Mouse (Mus musculus) cerebellum, adult 9-11 months (tissue): ENCODE measurements around the gene Wnt2b.

Source experiments
- DNase-seq: peaks from one replicate; pipeline ENCODE4 v3.0.0; 2022

Gene Wnt2b

GRCm38 (mm10) chr3:104961066-104962059 is at the start of gene Wnt2b:
TSS of gene Wnt2b (minus strand) at chr3:104961921.
- no peak for DNase-seq

- no peak for DNase-seq
These were observed 49.1 kb upstream of the Wnt2b start for GRCm38 (mm10) chr3:105010681-105011339.

DNA sequence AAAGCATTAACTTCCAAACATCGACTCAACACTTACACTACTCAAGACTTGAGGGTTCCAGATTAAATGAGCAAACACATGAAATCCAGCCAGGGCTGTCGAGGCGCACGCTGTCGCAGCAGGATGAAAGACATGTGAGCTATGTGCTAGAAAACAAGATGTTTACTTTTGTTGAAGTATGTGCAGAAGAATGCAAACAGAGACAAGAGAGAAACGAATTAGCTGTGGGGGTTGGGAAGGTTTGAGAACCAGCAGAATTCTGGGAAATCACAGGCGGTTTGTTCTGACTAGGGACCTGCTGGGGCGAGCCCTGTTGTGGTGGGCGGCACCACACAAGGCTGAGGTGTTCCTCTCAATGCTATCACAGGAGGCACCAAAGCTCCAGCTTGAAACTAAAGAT is 46.3 kb upstream of the Wnt2b start:
- DNase-seq: no peak

GRCm38 (mm10) chr3:105006101-105006500 is 44.4 kb upstream of the Wnt2b start:
- no peak for DNase-seq

- DNase-seq: no peak
These were observed 43.9 kb upstream of the Wnt2b start for GRCm38 (mm10) chr3:105005561-105006065.

DNA sequence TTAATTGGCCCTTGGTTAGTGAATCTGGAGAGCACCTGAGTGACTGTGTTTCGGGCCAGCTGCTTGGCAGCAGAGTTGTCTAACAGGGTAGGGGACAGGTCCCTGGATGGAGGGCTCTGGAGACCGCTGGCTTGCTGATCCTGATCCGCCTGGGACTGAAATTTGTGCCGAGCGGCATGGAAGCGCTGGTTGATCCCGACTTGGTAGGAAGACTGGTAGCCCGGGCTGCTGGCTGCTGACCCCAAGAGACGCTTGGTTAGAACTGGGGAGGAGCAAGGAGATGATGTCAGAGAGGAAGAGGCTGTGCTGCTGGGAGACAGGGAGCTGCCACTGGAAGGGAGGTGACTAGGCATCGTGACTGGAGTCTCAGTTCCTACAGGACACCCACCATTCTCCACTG is 43.3 kb upstream of the Wnt2b start:
- no peak for DNase-seq

- DNase-seq: no peak
These were observed 42.3 kb upstream of the Wnt2b start for GRCm38 (mm10) chr3:105003960-105004463.

- DNase-seq: no peak
These were observed 39.7 kb upstream of the Wnt2b start for GRCm38 (mm10) chr3:105001374-105001773.

DNA sequence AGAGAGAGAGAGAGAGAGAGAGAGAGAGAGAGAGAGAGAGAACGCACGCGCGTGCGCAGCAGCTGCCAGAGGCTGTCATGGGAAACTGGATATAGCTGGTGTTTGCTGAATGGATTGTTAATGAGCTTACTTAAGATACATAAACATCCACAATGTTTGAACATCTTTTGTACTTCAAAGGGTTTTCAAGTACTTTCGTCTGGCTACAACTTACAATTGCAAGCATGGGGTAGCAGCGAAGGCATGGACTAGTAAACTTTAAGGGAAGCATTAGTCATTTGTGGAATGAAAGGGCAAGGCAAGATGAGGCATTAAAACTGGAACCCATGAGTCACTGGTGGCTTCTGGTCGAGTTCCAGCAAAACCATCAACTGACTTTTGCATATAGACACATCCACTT is 38.8 kb upstream of the Wnt2b start:
- DNase-seq: no peak

DNA sequence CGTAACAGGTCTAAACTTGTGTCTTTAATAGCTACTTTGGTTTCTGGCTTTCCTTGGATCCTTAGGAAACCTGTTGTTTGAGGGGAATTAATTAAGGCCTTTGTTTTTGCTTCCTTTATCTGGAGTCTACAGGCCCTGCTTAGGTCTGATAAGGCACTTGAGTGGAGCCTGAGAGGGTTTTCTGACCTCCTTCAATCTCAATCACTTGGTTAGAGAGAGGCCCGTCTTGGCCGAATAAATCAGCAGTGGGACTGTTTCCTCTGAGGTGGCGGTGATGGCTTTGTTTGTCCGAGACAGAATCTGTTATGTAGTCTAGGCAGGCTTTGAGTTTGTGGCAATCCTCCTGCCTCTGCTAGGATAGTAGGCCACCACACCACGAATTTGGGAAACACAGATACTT is 35.8 kb upstream of the Wnt2b start:
- no peak for DNase-seq

DNA sequence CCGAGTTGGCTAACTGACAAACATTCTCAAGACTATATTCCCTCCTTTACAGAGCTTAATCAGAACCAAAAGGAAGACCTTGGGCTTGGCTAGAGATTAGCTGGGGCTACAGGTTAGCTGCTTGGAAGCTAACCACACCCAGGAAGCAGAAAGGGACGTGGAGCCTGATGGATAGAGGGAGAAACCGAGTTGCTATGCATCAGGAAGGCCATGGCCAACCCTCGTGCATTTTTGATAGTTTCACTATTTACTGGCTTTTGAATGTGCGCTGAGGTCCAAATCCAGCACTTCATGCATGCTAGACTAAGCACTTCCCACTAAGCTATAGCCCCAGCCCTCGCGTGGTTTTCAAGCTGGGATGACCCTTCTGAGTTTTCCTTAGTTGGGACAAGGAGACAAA is 34.0 kb upstream of the Wnt2b start:
- DNase-seq: no peak

GRCm38 (mm10) chr3:104994415-104994841 is 32.7 kb upstream of the Wnt2b start:
- DNase-seq: no peak

GRCm38 (mm10) chr3:104993800-104994199 is 32.1 kb upstream of the Wnt2b start:
- DNase-seq: peak; percentile 41

GRCm38 (mm10) chr3:104992709-104993388 is 31.1 kb upstream of the Wnt2b start:
- peak; percentile 85 for DNase-seq

GRCm38 (mm10) chr3:104991703-104992102 is 30.0 kb upstream of the Wnt2b start:
- no peak for DNase-seq

- no peak for DNase-seq
These were observed 26.2 kb upstream of the Wnt2b start for GRCm38 (mm10) chr3:104987884-104988283.

- DNase-seq: no peak
These were observed 18.0 kb upstream of the Wnt2b start for GRCm38 (mm10) chr3:104979735-104980134.

- peak; percentile 24 for DNase-seq
These were observed 6.0 kb upstream of the Wnt2b start for GRCm38 (mm10) chr3:104967548-104968300.

DNA sequence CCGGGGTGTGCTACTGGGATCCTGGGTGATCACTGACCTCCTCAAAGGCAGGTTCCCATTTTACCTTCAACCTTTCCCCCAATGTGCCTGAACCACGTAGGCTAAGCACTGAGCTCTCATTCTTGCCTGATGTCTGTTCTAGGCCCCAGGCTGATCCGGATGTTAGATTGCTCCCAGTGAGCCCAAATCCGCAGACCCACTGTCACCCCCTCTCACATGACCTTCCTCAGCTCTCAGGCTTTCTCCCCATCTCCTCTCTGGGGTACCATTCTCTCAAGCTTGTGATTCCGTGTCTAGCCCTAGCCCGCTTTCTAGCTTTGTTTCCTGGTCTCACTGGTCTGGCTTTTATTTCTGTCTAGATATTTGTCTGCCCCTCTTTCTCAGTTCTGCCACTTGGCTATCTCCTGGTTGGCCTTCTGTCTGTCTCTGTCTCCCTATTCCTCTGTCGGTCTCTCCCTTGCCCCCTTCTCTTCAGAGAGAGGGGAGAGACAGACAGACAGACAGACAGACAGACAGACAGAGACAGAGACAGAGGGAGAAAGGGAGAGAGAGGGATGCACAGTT is 4.4 kb upstream of the Wnt2b start:
- DNase-seq: no peak

- no peak for DNase-seq
These were observed 3.5 kb upstream of the Wnt2b start for GRCm38 (mm10) chr3:104965070-104965855.
